Mouse (Mus musculus): ENCODE measurements at regions not wholly inside any gene's neighbourhood (a gene's known extent, or its start where the extent isn't known, plus 50 kb on each side); places are given as distances from the start of the nearest gene placed in this dataset.

- Histone ChIP-seq H3K4me1 (no peaks in the 10 kb centered on the region), H3K36me3 (replicated peaks) (no peaks in the 10 kb centered on the region), H3K27me3 (replicated peaks; ENCODE audit: low read depth, poor library complexity, severe bottlenecking) (no peaks in the 10 kb centered on the region), H3K4me3 (no peak overlapping the region), H3K27ac (replicated peaks) (no peak overlapping the region), H3K9me3 (no peaks in the 10 kb centered on the region)
- WGBS, result 83% methylated on average over 10 of the region's 10 CpGs
- no peak for DNase-seq (ENCODE audit: low spot score)
These were observed 66.5 kb downstream of the Nmur2 start for GRCm38 (mm10) chr11:55974224-55974875.

GRCm38 (mm10) chr11:55966580-55966979 is 74.2 kb downstream of the Nmur2 start:
- H3K27ac ChIP-seq (replicated peaks), result no peak overlapping the region
- H3K9me3 ChIP-seq, result no peaks in the 10 kb centered on the region
- H3K36me3 ChIP-seq (replicated peaks), result no peaks in the 10 kb centered on the region
- no peaks in the 10 kb centered on the region for H3K27me3 ChIP-seq (replicated peaks; ENCODE audit: low read depth, poor library complexity, severe bottlenecking)
- no peaks in the 10 kb centered on the region for H3K4me1 ChIP-seq
- H3K4me3 ChIP-seq, result no peak overlapping the region
- no peak for DNase-seq (ENCODE audit: low spot score)

GRCm38 (mm10) chr11:55958372-55958771 is 82.4 kb downstream of the Nmur2 start:
- H3K27ac ChIP-seq (replicated peaks), result no peak overlapping the region
- DNase-seq (ENCODE audit: low spot score), result no peak
- 33% methylated on average over 1 of the region's 1 CpGs for WGBS
- no peaks in the 10 kb centered on the region for H3K27me3 ChIP-seq (replicated peaks; ENCODE audit: low read depth, poor library complexity, severe bottlenecking)
- no peaks in the 10 kb centered on the region for H3K36me3 ChIP-seq (replicated peaks)
- H3K4me3 ChIP-seq, result no peak overlapping the region
- H3K9me3 ChIP-seq, result no peaks in the 10 kb centered on the region
- H3K4me1 ChIP-seq, result peaks cover 5% of the 10 kb centered on the region

- peaks cover 5% of the 10 kb centered on the region for H3K4me1 ChIP-seq
- 82% methylated on average over 2 of the region's 2 CpGs for WGBS
These were observed 83.5 kb downstream of the Nmur2 start for GRCm38 (mm10) chr11:55957355-55957754.

GRCm38 (mm10) chr11:55953696-55954095 is 87.1 kb downstream of the Nmur2 start:
- WGBS, result 1% methylated on average over 2 of the region's 2 CpGs
- no peaks in the 10 kb centered on the region for H3K9me3 ChIP-seq
- no peak overlapping the region for H3K4me3 ChIP-seq
- no peaks in the 10 kb centered on the region for H3K36me3 ChIP-seq (replicated peaks)
- H3K4me1 ChIP-seq, result peaks cover 5% of the 10 kb centered on the region
- no peak overlapping the region for H3K27ac ChIP-seq (replicated peaks)
- DNase-seq (ENCODE audit: low spot score), result no peak
- H3K27me3 ChIP-seq (replicated peaks; ENCODE audit: low read depth, poor library complexity, severe bottlenecking), result no peaks in the 10 kb centered on the region

More at GRCm38 (mm10) chr11:55957355-55957754, 83.5 kb downstream of the Nmur2 start:
- no peak overlapping the region for H3K27ac ChIP-seq (replicated peaks)
- no peaks in the 10 kb centered on the region for H3K36me3 ChIP-seq (replicated peaks)
- H3K4me3 ChIP-seq, result no peak overlapping the region
- no peaks in the 10 kb centered on the region for H3K27me3 ChIP-seq (replicated peaks; ENCODE audit: low read depth, poor library complexity, severe bottlenecking)
- DNase-seq (ENCODE audit: low spot score), result no peak
- no peaks in the 10 kb centered on the region for H3K9me3 ChIP-seq

GRCm38 (mm10) chr11:55949596-55949995 is 91.2 kb downstream of the Nmur2 start:
- 81% methylated on average over 3 of the region's 3 CpGs for WGBS
- Histone ChIP-seq H3K27me3 (replicated peaks; ENCODE audit: low read depth, poor library complexity, severe bottlenecking) (no peaks in the 10 kb centered on the region), H3K4me3 (no peak overlapping the region), H3K9me3 (no peaks in the 10 kb centered on the region), H3K4me1 (peaks cover 5% of the 10 kb centered on the region), H3K36me3 (replicated peaks) (no peaks in the 10 kb centered on the region), H3K27ac (replicated peaks) (no peak overlapping the region)
- DNase-seq (ENCODE audit: low spot score), result no peak

GRCm38 (mm10) chr11:55946629-55947240 is 94.1 kb downstream of the Nmur2 start:
- WGBS, result 38% methylated on average over 9 of the region's 9 CpGs
- Histone ChIP-seq H3K36me3 (replicated peaks) (no peaks in the 10 kb centered on the region), H3K27me3 (replicated peaks; ENCODE audit: low read depth, poor library complexity, severe bottlenecking) (no peaks in the 10 kb centered on the region), H3K4me3 (no peak overlapping the region), H3K9me3 (no peaks in the 10 kb centered on the region), H3K27ac (replicated peaks) (no peak overlapping the region), H3K4me1 (no peaks in the 10 kb centered on the region)
- DNase-seq (ENCODE audit: low spot score), result no peak

- Histone ChIP-seq H3K27me3 (replicated peaks; ENCODE audit: low read depth, poor library complexity, severe bottlenecking) (no peaks in the 10 kb centered on the region), H3K4me3 (no peak overlapping the region), H3K27ac (replicated peaks) (no peak overlapping the region), H3K9me3 (no peaks in the 10 kb centered on the region), H3K36me3 (replicated peaks) (no peaks in the 10 kb centered on the region), H3K4me1 (no peaks in the 10 kb centered on the region)
- WGBS, result 67% methylated on average over 3 of the region's 3 CpGs
- no peak for DNase-seq (ENCODE audit: low spot score)
These were observed 94.8 kb downstream of the Nmur2 start for GRCm38 (mm10) chr11:55946028-55946427.

- Histone ChIP-seq H3K27ac (replicated peaks) (no peak overlapping the region), H3K9me3 (no peaks in the 10 kb centered on the region), H3K4me3 (no peak overlapping the region), H3K4me1 (no peaks in the 10 kb centered on the region), H3K36me3 (replicated peaks) (no peaks in the 10 kb centered on the region), H3K27me3 (replicated peaks; ENCODE audit: low read depth, poor library complexity, severe bottlenecking) (no peaks in the 10 kb centered on the region)
- 86% methylated on average over 2 of the region's 2 CpGs for WGBS
- no peak for DNase-seq (ENCODE audit: low spot score)
These were observed 100.8 kb downstream of the Nmur2 start for GRCm38 (mm10) chr11:55939983-55940382.

GRCm38 (mm10) chr11:55926366-55926765 is 114.4 kb downstream of the Nmur2 start:
- Histone ChIP-seq H3K36me3 (replicated peaks) (no peaks in the 10 kb centered on the region), H3K27me3 (replicated peaks; ENCODE audit: low read depth, poor library complexity, severe bottlenecking) (no peaks in the 10 kb centered on the region), H3K9me3 (no peaks in the 10 kb centered on the region), H3K4me1 (no peaks in the 10 kb centered on the region), H3K4me3 (no peak overlapping the region), H3K27ac (replicated peaks) (no peak overlapping the region)
- DNase-seq (ENCODE audit: low spot score), result no peak
- 78% methylated on average over 5 of the region's 5 CpGs for WGBS

GRCm38 (mm10) chr11:55919066-55919465 is 121.7 kb downstream of the Nmur2 start:
- no peaks in the 10 kb centered on the region for H3K27me3 ChIP-seq (replicated peaks; ENCODE audit: low read depth, poor library complexity, severe bottlenecking)
- DNase-seq (ENCODE audit: low spot score), result no peak
- no peaks in the 10 kb centered on the region for H3K4me1 ChIP-seq
- 90% methylated on average over 3 of the region's 3 CpGs for WGBS
- H3K27ac ChIP-seq (replicated peaks), result no peak overlapping the region
- no peaks in the 10 kb centered on the region for H3K9me3 ChIP-seq
- no peak overlapping the region for H3K4me3 ChIP-seq
- H3K36me3 ChIP-seq (replicated peaks), result no peaks in the 10 kb centered on the region

- Histone ChIP-seq H3K4me1 (no peaks in the 10 kb centered on the region), H3K4me3 (no peak overlapping the region), H3K27ac (replicated peaks) (no peak overlapping the region), H3K9me3 (no peaks in the 10 kb centered on the region), H3K27me3 (replicated peaks; ENCODE audit: low read depth, poor library complexity, severe bottlenecking) (no peaks in the 10 kb centered on the region), H3K36me3 (replicated peaks) (no peaks in the 10 kb centered on the region)
- no peak for DNase-seq (ENCODE audit: low spot score)
- WGBS, result 89% methylated on average over 5 of the region's 5 CpGs
These were observed 122.4 kb downstream of the Nmur2 start for GRCm38 (mm10) chr11:55918411-55918810.

GRCm38 (mm10) chr11:55897506-55897905 is 143.3 kb downstream of the Nmur2 start:
- H3K9me3 ChIP-seq, result no peaks in the 10 kb centered on the region
- H3K36me3 ChIP-seq (replicated peaks), result no peaks in the 10 kb centered on the region
- no peak overlapping the region for H3K4me3 ChIP-seq
- no peaks in the 10 kb centered on the region for H3K4me1 ChIP-seq
- 19% methylated on average over 6 of the region's 6 CpGs for WGBS
- peak; percentile 64 for DNase-seq (ENCODE audit: low spot score)
- no peaks in the 10 kb centered on the region for H3K27me3 ChIP-seq (replicated peaks; ENCODE audit: low read depth, poor library complexity, severe bottlenecking)
- H3K27ac ChIP-seq (replicated peaks), result no peak overlapping the region
